Mouse (Mus musculus): ENCODE data around the gene Tchp.

The Tchp gene

DNA sequence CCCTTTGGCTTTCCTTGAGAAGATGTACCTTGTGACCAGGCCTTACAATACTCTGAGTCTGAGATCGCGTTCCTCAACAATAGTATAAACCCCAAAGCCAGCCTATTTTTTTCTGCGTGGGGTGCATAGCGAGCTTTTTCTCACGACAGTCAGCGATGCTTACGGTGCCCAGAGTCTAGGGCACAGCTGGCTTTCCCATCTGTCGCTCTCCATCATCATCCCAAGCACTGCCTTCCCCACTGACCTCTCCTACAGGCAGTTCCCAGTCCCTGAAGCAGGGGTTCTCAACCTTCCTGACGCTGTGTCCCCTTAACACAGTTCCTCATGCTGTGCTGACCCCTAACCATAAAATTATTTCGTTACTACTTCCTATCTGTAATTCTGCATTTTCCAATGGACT lies 35.0 kb downstream of the Tchp start:
- DNase-seq = no peak

DNA sequence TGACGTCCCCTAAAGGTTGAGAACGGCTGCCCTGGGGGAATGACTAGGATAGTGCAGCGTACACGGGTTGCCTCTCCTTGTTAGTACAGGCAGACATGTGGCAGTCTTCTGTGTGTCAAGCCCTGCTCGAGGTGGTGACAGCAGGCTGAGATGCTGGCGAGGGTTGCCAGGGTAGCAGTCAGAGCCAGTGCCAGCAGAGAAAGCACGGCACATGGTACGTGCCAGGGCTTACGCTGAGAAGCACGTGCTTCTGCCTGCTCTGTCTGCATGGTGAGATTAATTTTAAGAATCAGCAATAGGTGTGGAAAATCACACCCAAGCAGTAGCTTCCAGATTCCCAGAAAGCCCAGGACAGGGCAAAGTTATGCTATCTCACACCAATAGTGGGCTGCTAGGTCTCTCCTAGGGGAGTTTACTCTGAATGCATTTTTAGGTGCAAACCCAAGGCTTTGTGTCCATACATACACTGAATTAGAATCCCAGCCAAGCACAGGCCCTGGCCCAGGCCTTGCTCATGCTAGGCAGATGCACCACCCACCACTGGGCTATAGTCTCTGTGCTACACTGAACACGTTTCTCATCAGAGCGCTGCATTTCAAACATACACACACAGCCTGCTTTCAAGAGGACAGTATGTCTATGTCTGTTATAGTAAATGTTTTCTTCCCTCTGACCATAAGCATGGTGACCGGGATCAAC lies 35.6 kb downstream of the Tchp start:
- DNase-seq = peak; percentile 66 to 71

DNA sequence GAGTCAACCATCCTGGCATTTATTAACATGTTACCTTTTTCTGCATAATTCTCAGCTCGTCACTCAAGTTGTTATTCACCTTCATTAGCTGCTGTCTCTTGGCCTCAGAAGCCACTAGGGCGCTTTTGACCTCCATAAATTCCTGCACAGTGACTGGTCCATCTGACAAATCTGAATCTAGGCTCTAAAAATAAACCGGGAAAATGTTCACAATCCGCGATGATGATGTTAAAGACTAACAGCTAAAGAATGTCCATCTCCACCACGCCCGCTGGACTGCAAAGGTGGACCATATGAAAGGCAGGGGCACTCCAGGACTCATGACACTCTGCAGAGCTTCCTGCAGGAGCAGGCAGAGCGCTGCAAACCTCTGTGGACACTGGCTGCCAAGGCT lies 36.1 kb downstream of the Tchp start:
- DNase-seq = no peak

DNA sequence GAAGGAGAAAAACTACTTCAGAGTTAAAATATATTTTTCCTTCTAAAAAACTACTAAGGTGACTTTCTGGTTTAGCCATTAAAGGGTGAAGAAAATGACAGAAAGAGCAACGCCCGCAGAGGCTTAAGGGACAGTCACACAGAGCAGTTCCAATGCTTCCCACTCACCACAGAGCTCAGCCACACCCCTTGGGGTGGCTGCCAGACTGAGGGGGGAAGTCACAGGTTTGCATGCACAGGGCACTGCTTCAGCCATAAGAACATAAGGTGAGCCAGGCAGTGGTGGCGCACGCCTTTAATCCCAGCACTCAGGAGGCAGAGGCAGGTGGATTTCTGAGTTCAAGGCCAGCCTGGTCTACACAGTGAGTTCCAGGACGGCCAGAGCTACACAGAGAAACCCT lies 38.0 kb downstream of the Tchp start:
- peak in 1 of 2 experiments; percentile 57 for DNase-seq

DNA sequence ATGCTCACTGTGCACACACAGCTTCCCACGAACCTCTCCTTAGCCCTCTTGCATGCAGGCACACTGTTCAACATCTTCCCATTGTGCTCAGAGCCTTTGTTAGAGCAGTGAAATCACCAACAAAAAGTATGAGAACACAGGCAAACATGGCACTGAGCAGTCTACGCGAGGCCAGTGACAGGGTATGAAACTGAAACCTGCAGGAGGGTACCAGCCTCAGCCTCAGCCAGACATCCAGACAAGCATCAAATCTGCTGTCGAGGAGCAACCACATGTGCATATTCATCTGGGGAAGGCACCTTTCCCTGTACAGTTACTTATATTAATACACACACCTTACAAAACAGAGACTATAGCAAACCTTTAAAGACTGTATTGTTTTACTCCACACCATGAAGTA lies 39.3 kb downstream of the Tchp start:
- DNase-seq = no peak

DNA sequence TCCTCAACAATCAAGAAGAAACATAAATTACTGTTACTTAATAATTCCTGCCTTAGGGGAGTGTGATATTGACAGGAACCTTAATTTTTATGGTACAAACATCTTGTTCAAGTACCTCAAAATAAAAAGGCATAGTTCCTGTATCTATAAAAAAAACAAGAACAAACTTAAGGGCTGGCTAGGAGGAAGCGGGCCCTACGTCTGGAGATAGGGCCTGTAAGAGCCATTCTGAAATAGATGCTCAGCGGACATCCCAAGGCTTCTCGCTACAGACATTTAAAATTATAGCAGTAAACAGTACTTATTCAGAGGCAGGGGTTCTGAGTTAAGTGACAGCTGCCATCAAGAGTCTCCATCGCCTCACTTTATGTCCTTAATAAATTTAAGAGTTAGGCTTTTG lies 40.0 kb downstream of the Tchp start:
- DNase-seq = no peak

DNA sequence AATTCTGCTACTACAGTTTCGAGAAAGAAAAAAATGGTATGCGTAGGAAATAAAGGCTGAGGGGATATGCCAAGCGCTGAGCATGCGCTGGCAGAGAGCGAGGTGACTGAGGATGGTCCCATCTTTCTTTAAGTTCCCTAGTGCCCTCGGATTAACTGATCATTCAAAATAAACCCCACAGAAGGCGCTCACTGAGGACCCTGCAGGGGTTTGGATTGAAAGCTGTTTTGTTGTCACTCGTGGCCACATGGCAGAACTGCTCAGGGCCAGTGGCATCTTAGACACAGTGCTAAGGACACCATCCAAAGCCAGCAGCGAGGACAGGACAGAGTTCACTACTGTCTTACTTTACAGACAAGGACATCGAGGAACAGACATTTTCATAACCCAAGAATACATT lies 42.8 kb downstream of the Tchp start:
- DNase-seq = no peak

DNA sequence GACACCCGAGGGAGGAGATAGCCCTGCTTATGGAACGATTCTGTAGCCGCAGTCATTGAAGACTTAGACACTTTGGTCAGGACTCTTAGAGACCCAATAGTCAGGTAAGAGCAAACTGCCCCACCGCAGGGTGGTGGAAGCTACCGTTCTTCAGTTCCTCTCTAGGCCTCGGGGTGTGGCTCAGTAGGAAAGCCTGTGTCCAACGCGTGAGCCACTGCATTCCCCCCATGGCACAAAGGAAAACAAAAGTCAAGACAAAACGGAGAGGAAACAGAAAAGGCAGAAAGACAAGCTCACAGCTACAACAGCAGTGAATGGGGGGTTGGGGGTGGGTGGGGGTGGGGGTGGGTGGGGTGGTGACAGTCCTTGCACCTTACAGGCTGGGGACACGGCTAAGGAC lies 44.8 kb downstream of the Tchp start:
- DNase-seq = no peak

DNA sequence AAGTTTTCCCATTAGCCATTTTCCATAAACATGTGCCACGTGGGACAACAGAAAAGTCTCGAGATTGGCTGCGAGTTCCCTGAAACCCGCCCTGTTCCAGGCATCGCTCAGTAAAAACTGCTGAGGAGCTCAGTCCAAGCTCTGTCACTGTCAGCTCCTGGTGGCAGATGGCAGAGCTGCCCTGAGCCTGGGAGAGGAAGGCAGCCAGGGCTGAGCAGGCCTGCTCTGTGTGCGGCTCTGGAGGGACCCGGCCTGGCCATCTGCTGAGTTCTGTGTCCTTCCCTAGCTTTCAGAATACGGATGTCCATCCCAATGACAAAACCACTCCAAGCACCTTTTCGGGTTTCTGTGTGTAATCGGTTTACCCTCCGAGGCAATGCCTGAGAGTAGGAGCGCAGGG lies 45.8 kb downstream of the Tchp start:
- DNase-seq = peak; percentile 93 to 95

DNA sequence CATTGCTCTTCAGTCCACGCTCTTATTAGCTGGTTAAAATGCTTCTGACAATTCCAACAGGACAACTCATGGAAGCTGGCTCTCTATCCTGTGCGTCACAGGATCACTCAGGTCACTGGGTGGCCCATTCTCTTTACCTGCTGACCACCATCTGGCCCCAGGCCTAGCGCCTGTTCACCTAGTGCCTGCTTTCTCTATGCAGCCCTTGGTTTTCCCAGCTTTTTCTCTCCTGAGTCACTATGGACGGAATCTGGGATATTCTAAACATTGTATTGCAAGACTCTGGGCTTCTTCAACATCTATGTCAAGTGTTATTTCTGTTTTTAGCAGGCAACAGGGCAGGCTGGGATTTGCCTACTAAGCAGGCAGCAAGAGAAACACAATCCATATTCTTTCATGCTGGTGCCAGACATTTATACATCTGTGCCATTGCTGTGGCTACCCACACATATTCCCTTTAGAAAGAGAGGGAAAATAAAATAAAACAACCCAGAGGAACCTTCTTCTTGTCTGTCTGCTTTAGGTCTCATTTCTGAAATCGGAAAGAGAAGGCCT lies 52.1 kb downstream of the Tchp start:
- no peak for DNase-seq

DNA sequence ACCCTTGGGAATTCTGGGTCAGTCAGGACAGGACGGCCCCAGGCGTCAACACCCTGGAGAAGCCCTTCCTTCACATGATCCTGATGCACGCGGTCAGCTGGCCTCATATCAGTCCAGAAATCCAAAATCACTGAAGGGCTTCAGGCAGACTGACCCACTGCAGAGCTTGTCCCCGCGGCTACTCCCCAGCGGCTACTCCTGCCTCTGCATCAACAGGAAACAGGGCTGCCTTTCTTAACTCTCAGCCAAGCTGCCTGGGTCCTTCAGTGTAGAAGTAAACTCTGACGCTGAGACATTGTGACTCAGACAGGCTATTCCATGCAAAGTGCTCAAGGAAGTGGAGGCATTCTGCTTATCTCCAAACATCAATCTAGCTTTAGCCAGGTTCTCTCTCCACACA lies 54.4 kb downstream of the Tchp start:
- no peak for DNase-seq

DNA sequence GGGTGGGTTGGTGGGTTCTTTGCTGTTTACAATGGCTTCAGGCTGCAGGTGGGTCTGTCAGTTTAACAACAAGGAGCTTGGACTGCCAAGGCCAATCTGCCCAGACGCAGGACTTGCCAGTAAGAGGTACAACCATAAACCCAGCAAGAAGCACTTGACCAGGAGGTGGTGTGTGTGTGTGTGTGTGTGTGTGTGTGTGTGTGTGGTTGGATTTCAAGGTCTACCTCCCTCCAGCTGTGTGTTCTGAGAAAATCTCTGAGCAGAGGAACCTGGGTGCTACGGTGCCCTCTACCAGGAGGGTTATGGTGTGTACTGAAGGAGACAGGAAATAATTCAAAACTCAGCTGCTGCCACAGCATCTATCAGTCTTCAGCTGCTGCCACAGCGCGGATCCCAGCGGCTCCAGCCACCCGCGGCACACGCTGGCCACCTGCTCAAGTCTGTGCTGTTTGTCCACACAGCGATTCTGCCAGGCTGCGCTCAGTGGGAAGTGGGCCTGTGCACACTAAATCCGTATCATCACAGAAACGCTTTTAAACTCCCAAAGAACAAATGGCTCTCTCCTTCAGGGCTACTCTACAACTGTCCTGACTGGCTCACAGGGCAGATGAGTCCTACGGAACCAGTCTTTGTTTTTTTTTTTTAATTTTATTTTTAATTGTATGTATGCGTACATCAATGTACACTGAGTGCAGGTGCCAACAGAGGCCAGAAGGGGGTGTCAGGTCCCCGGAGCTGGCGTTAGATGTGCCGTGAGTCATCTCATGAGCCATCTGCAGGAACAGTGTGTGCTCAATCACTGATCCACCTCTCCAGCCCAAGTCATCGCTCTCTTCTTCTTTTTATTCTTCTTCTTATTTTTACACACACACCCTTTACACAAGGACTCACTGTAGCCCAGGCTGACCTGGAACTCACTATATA lies 57.5 kb downstream of the Tchp start:
- DNase-seq = peak; percentile 83 to 84

DNA sequence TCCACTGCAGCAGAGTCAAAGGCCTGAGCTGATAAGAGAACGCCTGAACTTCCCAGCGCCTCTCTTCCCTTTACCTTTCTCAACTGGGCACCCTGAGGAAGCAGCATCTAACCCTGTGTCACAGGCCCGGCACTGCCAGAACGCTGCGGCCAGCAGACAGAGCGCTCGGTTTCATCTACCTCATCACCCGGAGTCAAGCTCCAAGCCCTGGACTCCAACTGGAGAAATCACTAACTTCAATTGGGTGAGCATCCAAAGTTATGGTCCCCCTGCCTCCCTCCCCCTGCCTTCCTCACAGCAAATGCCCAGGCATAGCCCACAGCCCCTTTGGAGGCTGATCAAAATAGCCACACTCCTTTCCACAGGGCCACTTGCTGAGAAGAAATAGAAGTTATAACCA lies 59.1 kb downstream of the Tchp start:
- DNase-seq = peak; percentile 41 to 46

DNA sequence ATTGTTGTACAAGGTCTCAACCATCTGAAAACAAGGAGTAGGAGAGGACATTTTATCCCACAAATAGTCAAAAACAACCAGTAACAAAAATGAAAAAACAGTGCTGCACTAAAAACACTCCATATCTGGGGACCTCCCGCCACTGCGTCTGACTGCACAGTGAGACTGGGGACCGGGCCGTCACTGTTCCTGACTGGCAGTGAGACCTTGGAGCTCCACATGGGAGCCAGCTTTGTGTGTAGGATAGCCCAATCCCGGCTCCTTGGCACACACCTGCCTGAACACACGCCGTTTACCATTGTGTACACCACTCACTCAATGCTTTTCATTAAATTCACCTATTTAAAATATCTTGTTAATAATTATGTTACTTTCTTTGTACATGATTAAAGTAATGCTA lies 59.6 kb downstream of the Tchp start:
- peak in 1 of 2 experiments; percentile 18 for DNase-seq

DNA sequence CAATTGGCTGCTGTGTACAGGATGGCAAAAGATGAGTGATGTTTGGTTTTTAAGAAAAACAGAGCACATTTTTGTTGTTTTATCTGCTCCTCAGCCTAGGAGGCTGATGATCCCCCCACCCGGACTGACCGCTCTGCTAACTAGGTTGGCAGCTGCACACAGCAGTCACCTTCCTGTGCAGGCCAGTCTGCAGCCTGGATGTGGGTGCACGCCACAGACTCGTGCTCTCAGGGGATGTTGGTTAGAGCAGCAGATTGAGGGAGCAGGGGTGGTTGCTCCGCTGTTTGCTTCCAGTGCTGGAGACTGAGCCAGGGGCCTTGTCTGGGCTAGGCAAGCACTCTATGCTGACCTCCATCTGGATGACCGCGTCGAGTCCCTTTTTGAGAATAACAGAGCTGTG lies 62.2 kb downstream of the Tchp start:
- no peak for DNase-seq

DNA sequence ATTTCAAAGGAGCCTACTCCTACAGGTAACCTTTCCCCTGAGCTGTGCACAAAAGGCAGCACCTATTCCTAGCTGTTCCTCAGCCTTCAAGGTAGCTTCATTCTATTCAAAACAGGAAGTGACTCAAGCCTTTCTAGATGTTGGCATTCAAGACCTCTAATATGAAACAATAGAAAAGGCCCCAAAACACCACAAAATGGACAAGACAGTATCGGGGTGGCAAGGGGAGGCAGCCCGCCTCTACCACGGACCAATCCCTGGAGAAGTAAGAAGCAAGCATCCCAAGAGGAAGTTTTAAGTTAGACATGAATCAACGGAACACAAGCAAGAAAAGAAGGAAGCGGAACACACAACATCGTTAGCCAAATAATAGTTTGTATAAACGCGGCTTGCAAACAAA lies 64.2 kb downstream of the Tchp start:
- no peak for DNase-seq
